Mouse (Mus musculus) heart, embryonic 13.5 days (tissue): ENCODE results near the gene Tmem184b. TPM values are rescaled to one million over a fixed set of nuclear protein-coding genes. Genes with fewer than 3 reads are reported as not detected.
A peak's percentile ranks its signal among the peaks of the same experiment; 100 is the strongest.

Source experiments
- ATAC-seq: fragments of 200-750 bp; cut with Nextera tagmentation; 2 replicates; pipeline ENCODE4 v1.8.0; 2017; ENCODE audit warnings: moderate TSS enrichment; ENCODE audit not compliant: insufficient number of reproducible peaks, low FRiP score, low TSS enrichment; ENCODE audit errors: extremely low read depth
- H3K27ac ChIP-seq: fragments of 300-500 bp; sonication (generic); replicated peaks from 2 replicates; pipeline ENCODE4 v1.5.1; 2015; ENCODE audit warnings: moderate library complexity, mild to moderate bottlenecking, inconsistent platforms
- H3K27me3 ChIP-seq: fragments of 300-500 bp; sonication (generic); replicated peaks from 2 replicates; pipeline ENCODE4 v1.6.1; 2015; ENCODE audit warnings: mild to moderate bottlenecking, inconsistent platforms
- H3K36me3 ChIP-seq: fragments of 300-500 bp; sonication (generic); 2 replicates; pipeline ENCODE4 v1.6.1; 2015; ENCODE audit warnings: mild to moderate bottlenecking, inconsistent platforms
- H3K4me1 ChIP-seq: fragments of 300-500 bp; sonication (generic); 2 replicates; pipeline ENCODE4 v1.6.1; 2015; ENCODE audit warnings: inconsistent platforms
- H3K4me2 ChIP-seq: fragments of 300-500 bp; sonication (generic); 2 replicates; pipeline ENCODE4 v1.6.1; 2015; ENCODE audit warnings: inconsistent platforms, mild to moderate bottlenecking, moderate library complexity
- H3K4me3 ChIP-seq: fragments of 300-500 bp; sonication (generic); 2 replicates; pipeline ENCODE4 v1.5.1; 2015; ENCODE audit warnings: moderate library complexity, mild to moderate bottlenecking, inconsistent platforms
- H3K9ac ChIP-seq: fragments of 300-500 bp; sonication (generic); 2 replicates; pipeline ENCODE4 v1.6.1; 2015; ENCODE audit warnings: inconsistent platforms, mild to moderate bottlenecking, moderate library complexity
- H3K9me3 ChIP-seq: fragments of 300-500 bp; sonication (generic); 2 replicates; pipeline ENCODE4 v1.6.1; 2016; ENCODE audit warnings: inconsistent platforms
- WGBS: fragments of 180-500 bp; shearing (Covaris S2); methylation state at CpG from one replicate; pipeline ENCODE4 v1.1.7; 2015; ENCODE audit warnings: mixed read lengths; 5-methylcytosine and 5-hydroxymethylcytosine counted together
- polyA plus RNA-seq: library from polyadenylated mRNA; unstranded; fragments of >200 nt; fragmentation: Nextera tagmentation; extraction: Ambion mirVana; gene quantifications from 2 replicates; pipeline ENCODE4 v1.2.1, GENCODE M21; 2015

Tmem184b gene
- polyA plus RNA-seq, 1 experiment from 2014 or later = 65.8 TPM

- H3K9me3 ChIP-seq = no peaks in the 10 kb centered on the region
- no peak overlapping the region for H3K27ac ChIP-seq
- no peak for ATAC-seq
- H3K4me2 ChIP-seq = no peak overlapping the region
- no peak overlapping the region for H3K4me3 ChIP-seq
- peaks cover 92% of the 10 kb centered on the region for H3K36me3 ChIP-seq
- H3K4me1 ChIP-seq = peaks cover 57% of the 10 kb centered on the region
- WGBS = 93% methylated on average over 12 of the region's 12 CpGs
- no peak overlapping the region for H3K9ac ChIP-seq
- no peaks in the 10 kb centered on the region for H3K27me3 ChIP-seq
These were observed 38.3 kb downstream of the Tmem184b start for GRCm38 (mm10) chr15:79365068-79365467.

- no peak for ATAC-seq
- 56% methylated on average over 6 of the region's 6 CpGs for WGBS
- no peaks in the 10 kb centered on the region for H3K27me3 ChIP-seq
- peaks cover 57% of the 10 kb centered on the region for H3K4me1 ChIP-seq
- no peaks in the 10 kb centered on the region for H3K9me3 ChIP-seq
- H3K9ac ChIP-seq = peak overlapping the region; percentile 56
- H3K4me2 ChIP-seq = no peak overlapping the region
- H3K27ac ChIP-seq = peak overlapping the region; percentile 2; the same call in 1 of the 2 replicates
- peaks cover 83% of the 10 kb centered on the region for H3K36me3 ChIP-seq
- H3K4me3 ChIP-seq = no peak overlapping the region
These were observed 39.2 kb downstream of the Tmem184b start for GRCm38 (mm10) chr15:79364120-79364519.

- Histone ChIP-seq H3K9ac (peak overlapping the region; percentile 41; the same call in 1 of the 2 replicates), H3K4me1 (peaks cover 71% of the 10 kb centered on the region), H3K36me3 (peaks cover 52% of the 10 kb centered on the region), H3K9me3 (no peaks in the 10 kb centered on the region), H3K4me2 (no peak overlapping the region), H3K27ac (peak overlapping the region; percentile 73), H3K27me3 (no peaks in the 10 kb centered on the region), H3K4me3 (no peak overlapping the region)
- WGBS = 25% methylated on average over 4 of the region's 4 CpGs
- ATAC-seq = no peak
These were observed 42.3 kb downstream of the Tmem184b start for GRCm38 (mm10) chr15:79361023-79361422.

GRCm38 (mm10) chr15:79360371-79360770 is 43.0 kb downstream of the Tmem184b start:
- Histone ChIP-seq H3K4me1 (peaks cover 75% of the 10 kb centered on the region), H3K4me3 (no peak overlapping the region), H3K27me3 (no peaks in the 10 kb centered on the region), H3K27ac (peak overlapping the region; percentile 73), H3K9ac (peak overlapping the region; percentile 3; the same call in 1 of the 2 replicates), H3K36me3 (peaks cover 45% of the 10 kb centered on the region), H3K4me2 (peak overlapping the region; percentile 35), H3K9me3 (no peaks in the 10 kb centered on the region)
- WGBS = 25% methylated on average over 7 of the region's 7 CpGs
- ATAC-seq = no peak

- Histone ChIP-seq H3K4me1 (peaks cover 75% of the 10 kb centered on the region), H3K9ac (peak overlapping the region; percentile 3; the same call in 1 of the 2 replicates), H3K4me3 (no peak overlapping the region), H3K9me3 (no peaks in the 10 kb centered on the region), H3K27ac (peak overlapping the region; percentile 73), H3K27me3 (no peaks in the 10 kb centered on the region), H3K36me3 (peaks cover 41% of the 10 kb centered on the region), H3K4me2 (peak overlapping the region; percentile 35)
- ATAC-seq = no peak
- 6% methylated on average over 6 of the region's 6 CpGs for WGBS
These were observed 43.4 kb downstream of the Tmem184b start for GRCm38 (mm10) chr15:79359954-79360353.

- no peak for ATAC-seq
- H3K36me3 ChIP-seq = peaks cover 23% of the 10 kb centered on the region
- WGBS = 39% methylated on average over 12 of the region's 12 CpGs
- no peaks in the 10 kb centered on the region for H3K9me3 ChIP-seq
- H3K4me1 ChIP-seq = peaks cover 64% of the 10 kb centered on the region
- peak overlapping the region; percentile 77 for H3K27ac ChIP-seq
- H3K4me2 ChIP-seq = peak overlapping the region; percentile 96
- H3K27me3 ChIP-seq = no peaks in the 10 kb centered on the region
- 0 out of 2 replicates have a peak overlapping the region, but pooled peaks have one; percentile 28 for H3K9ac ChIP-seq
- peak overlapping the region; percentile 56 for H3K4me3 ChIP-seq
These were observed 45.2 kb downstream of the Tmem184b start for GRCm38 (mm10) chr15:79357974-79358690.

- Histone ChIP-seq H3K4me1 (peaks cover 68% of the 10 kb centered on the region), H3K4me3 (peak overlapping the region; percentile 56), H3K9ac (peak overlapping the region; percentile 81), H3K27ac (peak overlapping the region; percentile 77), H3K36me3 (peaks cover 14% of the 10 kb centered on the region), H3K27me3 (no peaks in the 10 kb centered on the region), H3K9me3 (no peaks in the 10 kb centered on the region), H3K4me2 (peak overlapping the region; percentile 96)
- ATAC-seq = peak; percentile 76
- WGBS = under 1% methylated on average over 76 of the region's 77 CpGs
These were observed 46.1 kb downstream of the Tmem184b start for GRCm38 (mm10) chr15:79357036-79357911.

GRCm38 (mm10) chr15:79356481-79356880 is 46.9 kb downstream of the Tmem184b start:
- Histone ChIP-seq H3K9ac (peak overlapping the region; percentile 81), H3K4me3 (peak overlapping the region; percentile 56), H3K27me3 (no peaks in the 10 kb centered on the region), H3K4me1 (peaks cover 70% of the 10 kb centered on the region), H3K9me3 (no peaks in the 10 kb centered on the region), H3K27ac (no peak overlapping the region), H3K4me2 (peak overlapping the region; percentile 96), H3K36me3 (peaks cover 6% of the 10 kb centered on the region)
- 63% methylated on average over 8 of the region's 8 CpGs for WGBS
- no peak for ATAC-seq

GRCm38 (mm10) chr15:79354619-79355018 is 48.8 kb downstream of the Tmem184b start:
- ATAC-seq = no peak
- H3K4me2 ChIP-seq = no peak overlapping the region
- H3K27ac ChIP-seq = no peak overlapping the region
- H3K9ac ChIP-seq = no peak overlapping the region
- H3K4me3 ChIP-seq = no peak overlapping the region
- H3K36me3 ChIP-seq = no peaks in the 10 kb centered on the region
- H3K27me3 ChIP-seq = no peaks in the 10 kb centered on the region
- 64% methylated on average over 4 of the region's 4 CpGs for WGBS
- peaks cover 60% of the 10 kb centered on the region for H3K4me1 ChIP-seq
- H3K9me3 ChIP-seq = no peaks in the 10 kb centered on the region

GRCm38 (mm10) chr15:79353690-79354305 is 49.6 kb downstream of the Tmem184b start:
- H3K27ac ChIP-seq = no peak overlapping the region
- no peak for ATAC-seq
- H3K9ac ChIP-seq = no peak overlapping the region
- 81% methylated on average over 5 of the region's 5 CpGs for WGBS
- H3K9me3 ChIP-seq = no peaks in the 10 kb centered on the region
- no peak overlapping the region for H3K4me3 ChIP-seq
- H3K36me3 ChIP-seq = no peaks in the 10 kb centered on the region
- no peak overlapping the region for H3K4me2 ChIP-seq
- no peaks in the 10 kb centered on the region for H3K27me3 ChIP-seq
- H3K4me1 ChIP-seq = peaks cover 58% of the 10 kb centered on the region

- peaks cover 52% of the 10 kb centered on the region for H3K4me1 ChIP-seq
- H3K9me3 ChIP-seq = no peaks in the 10 kb centered on the region
- H3K27me3 ChIP-seq = no peaks in the 10 kb centered on the region
- no peak overlapping the region for H3K9ac ChIP-seq
- H3K36me3 ChIP-seq = no peaks in the 10 kb centered on the region
- 75% methylated on average over 6 of the region's 6 CpGs for WGBS
- ATAC-seq = no peak
- no peak overlapping the region for H3K27ac ChIP-seq
- H3K4me3 ChIP-seq = no peak overlapping the region
- no peak overlapping the region for H3K4me2 ChIP-seq
These were observed 50.9 kb downstream of the Tmem184b start for GRCm38 (mm10) chr15:79352479-79352878.
